Mouse (Mus musculus): ENCODE measurements around the gene Ube2b. TPM values are rescaled to one million over a fixed set of nuclear protein-coding genes. Genes with fewer than 3 reads are reported as not detected.

Ube2b gene
- polyA plus RNA-seq, 1 experiment from 2014 or later = 183 TPM

DNA sequence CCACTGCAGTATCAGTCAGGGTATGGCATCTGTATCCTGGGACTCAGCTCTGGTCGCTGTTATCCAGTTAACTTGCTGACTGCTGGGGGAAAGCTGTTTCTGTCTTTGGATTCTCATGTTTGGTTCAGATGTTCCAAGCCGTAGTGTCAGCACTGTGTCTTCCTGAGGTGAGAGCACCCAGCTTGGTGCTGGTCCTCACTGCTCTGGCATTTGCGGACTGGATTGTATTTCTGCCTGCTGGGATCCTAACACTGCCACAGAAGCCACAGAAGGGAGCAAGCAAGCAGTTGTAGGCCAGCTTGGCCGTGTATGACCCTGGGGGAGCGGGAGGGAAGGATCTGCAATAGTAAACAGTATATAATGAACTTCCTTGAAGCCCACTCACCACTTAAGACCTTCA, 33.9 kb downstream of the Ube2b start:
- H3K4me1 ChIP-seq (replicated peaks; ENCODE audit: control insufficient read depth, insufficient read depth) = no peaks in the 10 kb centered on the region
- ATAC-seq (ENCODE audit: low FRiP score, low TSS enrichment) (no peak), DNase-seq (ENCODE audit: low spot score) (no peak)
- H3K4me3 ChIP-seq (ENCODE audit: low read depth, low read length) = no peak overlapping the region
- no peaks in the 10 kb centered on the region for H3K9me3 ChIP-seq (ENCODE audit: control insufficient read depth, low read length)
- TF ChIP-seq CTCF (IDR thresholded peaks at IDR 0.05; ENCODE audit: low read depth) (no peak), EP300 (optimal IDR thresholded peaks at IDR 0.05) (no peak)
- 71% methylated on average over 5 of the region's 5 CpGs for WGBS
- H3K27me3 ChIP-seq (ENCODE audit: control insufficient read depth, insufficient read depth, low read length) = no peaks in the 10 kb centered on the region
- no peak overlapping the region for H3K9ac ChIP-seq (ENCODE audit: low read length)
- H3K27ac ChIP-seq (replicated peaks) = no peak overlapping the region
- no peak overlapping the region for H3K4me2 ChIP-seq (replicated peaks; ENCODE audit: low read depth)
- peaks cover 5% of the 10 kb centered on the region; the same call in 1 of the 2 replicates for H3K36me3 ChIP-seq (ENCODE audit: control insufficient read depth, insufficient read depth, low read length)

DNA sequence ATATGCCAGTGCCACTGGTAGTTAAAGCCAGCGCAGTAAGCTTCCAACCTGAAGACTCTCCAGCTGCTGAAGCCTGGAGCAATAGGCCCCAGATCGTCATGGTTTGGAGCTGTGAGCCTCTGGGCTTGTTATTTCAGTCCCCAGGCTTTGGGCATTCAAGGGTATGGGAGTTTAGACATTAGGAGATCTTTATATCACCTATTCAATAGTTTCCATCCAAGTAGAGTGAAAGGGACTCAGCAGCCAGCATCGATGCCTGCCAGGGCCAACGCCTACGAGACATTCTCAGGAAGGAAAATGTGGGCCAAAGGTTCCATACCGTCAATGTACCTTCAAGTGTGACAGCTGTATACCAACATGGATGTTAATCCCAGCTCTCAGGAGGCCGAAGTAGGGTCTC, 38.3 kb downstream of the Ube2b start:
- Histone ChIP-seq H3K4me3 (ENCODE audit: low read depth, low read length) (no peak overlapping the region), H3K27me3 (ENCODE audit: control insufficient read depth, insufficient read depth, low read length) (no peaks in the 10 kb centered on the region), H3K27ac (replicated peaks) (no peak overlapping the region), H3K9me3 (ENCODE audit: control insufficient read depth, low read length) (no peaks in the 10 kb centered on the region), H3K4me2 (replicated peaks; ENCODE audit: low read depth) (no peak overlapping the region), H3K4me1 (replicated peaks; ENCODE audit: control insufficient read depth, insufficient read depth) (no peaks in the 10 kb centered on the region), H3K9ac (ENCODE audit: low read length) (no peak overlapping the region), H3K36me3 (ENCODE audit: control insufficient read depth, insufficient read depth, low read length) (no peaks in the 10 kb centered on the region)
- DNase-seq (ENCODE audit: low spot score) = no peak
- 92% methylated on average over 7 of the region's 7 CpGs for WGBS
- TF ChIP-seq EP300 (optimal IDR thresholded peaks at IDR 0.05) (no peak), CTCF (IDR thresholded peaks at IDR 0.05; ENCODE audit: low read depth) (no peak)
- no peak for ATAC-seq (ENCODE audit: low FRiP score, low TSS enrichment)

DNA sequence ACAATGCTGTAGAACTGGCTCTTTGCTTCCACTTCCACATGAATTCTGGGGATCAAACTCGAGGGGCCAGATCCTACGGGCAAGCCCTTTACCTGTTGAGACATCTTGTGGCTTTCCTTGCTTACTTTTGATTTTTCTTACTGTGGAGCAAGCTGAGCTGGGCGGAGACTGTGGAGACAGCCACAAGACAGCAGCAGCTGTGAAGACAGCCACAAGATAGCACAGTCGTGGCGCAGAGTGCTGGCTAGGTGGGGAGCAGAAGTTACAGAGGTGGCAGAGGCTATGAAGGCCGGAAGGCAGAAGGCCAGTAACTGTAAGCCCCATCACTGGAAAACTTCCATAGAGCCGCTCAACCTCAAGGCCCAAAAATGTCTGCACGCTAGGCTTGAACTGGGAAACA, 38.8 kb downstream of the Ube2b start:
- ATAC-seq (ENCODE audit: low FRiP score, low TSS enrichment) (no peak), DNase-seq (ENCODE audit: low spot score) (no peak)
- TF ChIP-seq EP300 (optimal IDR thresholded peaks at IDR 0.05) (no peak), CTCF (IDR thresholded peaks at IDR 0.05; ENCODE audit: low read depth) (no peak)
- H3K27ac ChIP-seq (replicated peaks) = no peak overlapping the region
- no peak overlapping the region for H3K4me2 ChIP-seq (replicated peaks; ENCODE audit: low read depth)
- H3K9ac ChIP-seq (ENCODE audit: low read length) = no peak overlapping the region
- no peaks in the 10 kb centered on the region for H3K36me3 ChIP-seq (ENCODE audit: control insufficient read depth, insufficient read depth, low read length)
- no peak overlapping the region for H3K4me3 ChIP-seq (ENCODE audit: low read depth, low read length)
- no peaks in the 10 kb centered on the region for H3K9me3 ChIP-seq (ENCODE audit: control insufficient read depth, low read length)
- no peaks in the 10 kb centered on the region for H3K27me3 ChIP-seq (ENCODE audit: control insufficient read depth, insufficient read depth, low read length)
- H3K4me1 ChIP-seq (replicated peaks; ENCODE audit: control insufficient read depth, insufficient read depth) = no peaks in the 10 kb centered on the region
- WGBS = 84% methylated on average over 8 of the region's 8 CpGs

DNA sequence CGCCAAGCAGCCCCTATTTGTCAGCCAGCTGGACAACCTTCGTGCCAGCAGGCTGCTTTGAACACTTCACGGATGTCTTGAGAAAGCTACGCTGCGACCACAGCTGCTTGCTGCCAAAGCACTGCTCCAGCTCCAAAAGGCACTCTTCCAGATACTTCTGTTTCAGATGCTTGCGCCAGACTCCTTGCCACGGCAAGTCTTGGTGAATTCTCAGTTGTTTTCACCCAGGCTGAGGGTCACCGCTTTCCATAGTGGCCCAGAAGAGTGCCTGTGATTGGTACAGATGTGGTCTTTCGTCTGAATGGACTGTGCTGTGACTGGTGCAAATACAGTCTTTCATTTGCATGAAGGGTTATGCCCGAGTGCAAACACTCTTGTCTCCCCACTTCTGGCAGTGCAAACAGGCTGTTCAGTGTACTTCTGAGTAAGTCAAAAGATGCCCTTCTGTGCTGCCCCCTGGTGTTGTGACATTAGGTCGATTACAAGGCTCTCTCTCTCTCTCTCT, 39.5 kb downstream of the Ube2b start:
- Histone ChIP-seq H3K4me1 (replicated peaks; ENCODE audit: control insufficient read depth, insufficient read depth) (no peaks in the 10 kb centered on the region), H3K27ac (replicated peaks) (no peak overlapping the region), H3K9me3 (ENCODE audit: control insufficient read depth, low read length) (no peaks in the 10 kb centered on the region), H3K27me3 (ENCODE audit: control insufficient read depth, insufficient read depth, low read length) (no peaks in the 10 kb centered on the region), H3K4me3 (ENCODE audit: low read depth, low read length) (no peak overlapping the region), H3K4me2 (replicated peaks; ENCODE audit: low read depth) (no peak overlapping the region), H3K9ac (ENCODE audit: low read length) (no peak overlapping the region), H3K36me3 (ENCODE audit: control insufficient read depth, insufficient read depth, low read length) (no peaks in the 10 kb centered on the region)
- ATAC-seq (ENCODE audit: low FRiP score, low TSS enrichment) (0 out of 2 replicates have a peak, but pooled peaks have one; percentile 35), DNase-seq (ENCODE audit: low spot score) (no peak)
- TF ChIP-seq EP300 (optimal IDR thresholded peaks at IDR 0.05) (no peak), CTCF (IDR thresholded peaks at IDR 0.05; ENCODE audit: low read depth) (peak; percentile 61)
- WGBS = 49% methylated on average over 11 of the region's 11 CpGs

DNA sequence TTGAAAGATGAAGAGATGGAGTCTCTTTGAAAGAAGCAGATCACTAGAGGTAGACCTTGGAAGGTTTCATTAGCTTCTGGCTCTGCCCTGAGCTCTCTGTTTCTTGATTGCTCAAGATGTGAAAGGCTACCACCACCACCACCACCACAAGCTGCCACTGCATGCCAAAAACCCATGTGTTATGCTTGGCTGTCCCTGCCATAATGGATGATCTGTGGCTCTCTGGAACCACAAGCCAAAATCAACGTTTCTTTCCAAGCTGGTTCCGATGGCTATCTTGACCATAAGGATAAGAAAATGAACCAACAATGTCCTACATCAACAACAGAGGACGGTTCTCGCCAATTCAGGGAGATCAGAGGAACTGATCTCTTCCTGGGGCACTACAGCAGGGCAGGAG, 40.5 kb downstream of the Ube2b start:
- TF ChIP-seq CTCF (IDR thresholded peaks at IDR 0.05; ENCODE audit: low read depth) (no peak), EP300 (optimal IDR thresholded peaks at IDR 0.05) (no peak)
- Histone ChIP-seq H3K27me3 (ENCODE audit: control insufficient read depth, insufficient read depth, low read length) (no peaks in the 10 kb centered on the region), H3K4me2 (replicated peaks; ENCODE audit: low read depth) (no peak overlapping the region), H3K27ac (replicated peaks) (no peak overlapping the region), H3K4me1 (replicated peaks; ENCODE audit: control insufficient read depth, insufficient read depth) (no peaks in the 10 kb centered on the region), H3K9ac (ENCODE audit: low read length) (no peak overlapping the region), H3K36me3 (ENCODE audit: control insufficient read depth, insufficient read depth, low read length) (no peaks in the 10 kb centered on the region), H3K9me3 (ENCODE audit: control insufficient read depth, low read length) (no peaks in the 10 kb centered on the region), H3K4me3 (ENCODE audit: low read depth, low read length) (no peak overlapping the region)
- ATAC-seq (ENCODE audit: low FRiP score, low TSS enrichment) (no peak), DNase-seq (ENCODE audit: low spot score) (no peak)
- 88% methylated on average over 4 of the region's 4 CpGs for WGBS

DNA sequence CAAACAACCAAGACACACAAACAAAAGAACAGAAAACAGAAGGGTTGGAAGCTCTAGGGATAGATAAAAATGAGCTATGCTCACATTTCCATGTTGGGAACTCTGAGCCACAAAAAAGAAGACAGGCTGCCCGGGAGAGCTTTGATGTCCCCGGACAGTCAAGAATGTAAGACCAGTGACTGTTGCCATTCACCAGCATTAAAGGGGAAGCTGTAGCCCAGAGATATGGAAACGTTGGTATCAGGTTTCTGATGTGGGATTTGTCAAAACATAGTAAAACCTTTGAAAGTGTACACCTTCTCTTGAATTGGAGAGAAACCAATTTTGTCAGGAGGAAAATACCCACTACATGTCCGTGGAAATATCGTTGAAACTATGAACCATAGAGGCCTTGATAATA, 41.1 kb downstream of the Ube2b start:
- H3K4me1 ChIP-seq (replicated peaks; ENCODE audit: control insufficient read depth, insufficient read depth) = no peaks in the 10 kb centered on the region
- ATAC-seq (ENCODE audit: low FRiP score, low TSS enrichment) = no peak
- TF ChIP-seq EP300 (optimal IDR thresholded peaks at IDR 0.05) = no peak
- no peak for TF ChIP-seq CTCF (IDR thresholded peaks at IDR 0.05; ENCODE audit: low read depth)
- H3K9ac ChIP-seq (ENCODE audit: low read length) = no peak overlapping the region
- no peaks in the 10 kb centered on the region; the same call in 1 of the 2 replicates for H3K9me3 ChIP-seq (ENCODE audit: control insufficient read depth, low read length)
- WGBS = 81% methylated on average over 5 of the region's 5 CpGs
- no peak for DNase-seq (ENCODE audit: low spot score)
- H3K27ac ChIP-seq (replicated peaks) = no peak overlapping the region
- no peaks in the 10 kb centered on the region for H3K36me3 ChIP-seq (ENCODE audit: control insufficient read depth, insufficient read depth, low read length)
- H3K4me3 ChIP-seq (ENCODE audit: low read depth, low read length) = no peak overlapping the region
- H3K27me3 ChIP-seq (ENCODE audit: control insufficient read depth, insufficient read depth, low read length) = no peaks in the 10 kb centered on the region
- H3K4me2 ChIP-seq (replicated peaks; ENCODE audit: low read depth) = no peak overlapping the region

All from stomach, postnatal 0 days (tissue).